ENCODE assay signal across 30 mouse cellular contexts in the genomic region with DNA sequence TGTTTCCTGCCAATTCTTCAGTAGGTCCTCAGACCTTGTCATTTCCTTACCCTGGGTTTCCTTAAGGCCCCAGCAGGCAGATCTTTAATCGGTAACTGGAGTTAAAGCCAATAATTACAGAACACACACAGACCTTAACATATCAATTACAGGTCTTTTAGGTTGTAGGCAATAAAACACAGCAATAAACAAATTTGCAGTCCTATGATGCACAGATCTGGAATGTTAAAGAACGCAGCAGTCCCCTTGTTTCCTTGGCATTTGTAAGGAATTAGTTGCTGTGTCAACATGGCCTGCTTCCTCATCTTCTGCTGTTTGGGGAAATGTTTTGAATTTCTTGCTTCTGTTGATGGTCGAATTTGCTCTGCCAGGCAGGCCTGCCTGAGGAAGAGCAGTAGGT. TPM values are rescaled to one million over a fixed set of nuclear protein-coding genes. Genes with fewer than 3 reads are reported as not detected.
DNase-seq lines count a peak whose midpoint lies in the region; ATAC-seq and TF ChIP-seq lines count a peak whose summit lies in the region.
"Had no signal": no experiment of that assay in that cellular context is flagged by ENCODE, and none has a peak within 500 bp of the region (broad histone marks: within the 10 kb centered on the region; RNA-seq: fewer than 3 reads in every experiment).

No protein-coding gene starts in this region.

- 11% methylated on average over 3 of the region's 3 CpGs for WGBS in kidney, postnatal 0 days

- no peaks in the 10 kb centered on the region for H3K4me1 ChIP-seq in kidney, postnatal 0 days (replicated peaks; ENCODE audit: insufficient read depth, low read length)
- H3K4me1 ChIP-seq in bone marrow macrophage, adult 2 months (ENCODE audit: control insufficient read depth, insufficient read depth, low read length) = peaks cover 5% of the 10 kb centered on the region
- H3K4me1 ChIP-seq: heart, embryonic 12.5 days; hindbrain, embryonic 10.5 days; liver, embryonic 12.5 days; midbrain, embryonic 13.5 days; neural tube, embryonic 15.5 days; stomach, embryonic 15.5 days had no signal

- no peak overlapping the region for H3K27ac ChIP-seq in kidney, postnatal 0 days
- peak overlapping the region; percentile 54 for H3K27ac ChIP-seq in bone marrow macrophage, adult 2 months (ENCODE audit: insufficient read depth, low read depth, low read length)
- H3K27ac ChIP-seq: embryonic facial prominence, embryonic 15.5 days; hindbrain, embryonic 10.5 days; kidney, embryonic 15.5 days; liver, embryonic 12.5 days; macrophage; midbrain, embryonic 13.5 days; neural tube, embryonic 15.5 days; stomach, embryonic 15.5 days had no signal

- peak; percentile 51 for DNase-seq in kidney, postnatal 0 days (ENCODE audit: low spot score)
- no peak for DNase-seq in kidney, postnatal 14 days
- peak; percentile 29 for DNase-seq in forelimb bud, embryonic 11.5 days (ENCODE audit: low read depth, low spot score)
- DNase-seq in left cerebral cortex, adult 8-10 months (ENCODE audit: low spot score in 2 of 2) = no peak
- no peak for DNase-seq in T-cell, adult 2 months (ENCODE audit: low spot score)
- no peak for DNase-seq in left cerebral cortex, postnatal 4 days
- DNase-seq: adrenal gland, postnatal 14 days; cerebellum, adult 2 months; cerebellum, postnatal 14 days; gastrocnemius, postnatal 25 days; heart, adult 18-20 months; heart, postnatal 10 days; kidney, adult 18-20 months; kidney, postnatal 4 days; liver, postnatal 0 days; retina, postnatal 1 day; right cerebral cortex, postnatal 14 days had no signal

- intact Hi-C loops in left cerebral cortex, postnatal 4 days (cut with DNase I) = no loop called here

- H3K4me2 ChIP-seq in kidney, postnatal 0 days (ENCODE audit: low read length) = no peak overlapping the region
- H3K4me2 ChIP-seq: embryonic facial prominence, embryonic 15.5 days; heart, embryonic 12.5 days; kidney, embryonic 15.5 days; liver, embryonic 12.5 days; midbrain, embryonic 13.5 days; neural tube, embryonic 15.5 days; stomach, embryonic 15.5 days had no signal

- H3K27me3 ChIP-seq in kidney, postnatal 0 days (ENCODE audit: insufficient read depth, low read length) = no peaks in the 10 kb centered on the region
- H3K27me3 ChIP-seq: CH12.LX; embryonic facial prominence, embryonic 15.5 days; heart, embryonic 12.5 days; kidney, embryonic 15.5 days; liver, embryonic 12.5 days; midbrain, embryonic 13.5 days; neural tube, embryonic 15.5 days; stomach, embryonic 15.5 days had no signal

- H3K36me3 ChIP-seq in kidney, postnatal 0 days (ENCODE audit: insufficient read depth, low read length) = no peaks in the 10 kb centered on the region
- H3K36me3 ChIP-seq: embryonic facial prominence, embryonic 15.5 days; heart, embryonic 12.5 days; hindbrain, embryonic 10.5 days; kidney, embryonic 15.5 days; liver, embryonic 12.5 days; midbrain, embryonic 13.5 days; neural tube, embryonic 15.5 days; stomach, embryonic 15.5 days had no signal

- no peak overlapping the region for H3K4me3 ChIP-seq in kidney, postnatal 0 days (replicated peaks; ENCODE audit: low read depth, low read length)
- no peak overlapping the region for H3K4me3 ChIP-seq in bone marrow macrophage, adult 2 months (ENCODE audit: insufficient read depth, low read length)
- H3K4me3 ChIP-seq: embryonic facial prominence, embryonic 15.5 days; heart, embryonic 12.5 days; hindbrain, embryonic 10.5 days; kidney, embryonic 15.5 days; liver, embryonic 12.5 days; midbrain, embryonic 13.5 days; neural tube, embryonic 15.5 days; stomach, embryonic 15.5 days had no signal

- no peak overlapping the region for H3K9ac ChIP-seq in kidney, postnatal 0 days (ENCODE audit: low read depth, low read length)
- H3K9ac ChIP-seq: embryonic facial prominence, embryonic 15.5 days; heart, embryonic 12.5 days; kidney, embryonic 15.5 days; liver, embryonic 12.5 days; liver, postnatal 0 days; midbrain, embryonic 13.5 days; neural tube, embryonic 15.5 days; stomach, embryonic 15.5 days had no signal

- ATAC-seq in kidney, postnatal 0 days (replicated peaks; ENCODE audit: low FRiP score, low read depth) = no peak
- ATAC-seq: forebrain, embryonic 14.5 days; hindbrain, embryonic 16.5 days; liver, embryonic 12.5 days; liver, postnatal 0 days; midbrain, embryonic 13.5 days had no signal

- no peak for TF ChIP-seq CTCF in kidney, postnatal 0 days (IDR thresholded peaks at IDR 0.05; ENCODE audit: low read depth)
- TF ChIP-seq CTCF in bone marrow macrophage, adult 2 months (IDR thresholded peaks at IDR 0.05; ENCODE audit: low read depth, low read length) = no peak

- TF ChIP-seq POLR2A in bone marrow macrophage, adult 2 months (IDR thresholded peaks at IDR 0.05; ENCODE audit: borderline replicate concordance, low read depth, low read length) = no peak

- H3K9me3 ChIP-seq in kidney, postnatal 0 days (replicated peaks; ENCODE audit: low read length) = no peaks in the 10 kb centered on the region
- H3K9me3 ChIP-seq: embryonic facial prominence, embryonic 15.5 days; heart, embryonic 12.5 days; hindbrain, embryonic 10.5 days; kidney, embryonic 15.5 days; liver, embryonic 12.5 days; midbrain, embryonic 13.5 days; neural tube, embryonic 15.5 days; stomach, embryonic 15.5 days had no signal

RNA-seq across cellular contexts. Expression of gene Eea1, which starts 21.7 kb away (rescaled TPM):
- 22.8 and 24.3 TPM in 2 replicates for polyA plus RNA-seq in kidney, postnatal 0 days (2015; fragmentation: Nextera tagmentation; extraction: Ambion mirVana)
- polyA plus RNA-seq in bone marrow macrophage, adult 2 months (2012; ENCODE audit: insufficient read depth, insufficient read length, missing spikeins) = 37.9 and 43.9 TPM in 2 replicates
- total RNA-seq in left cerebral cortex, adult 8-10 months (2022) = 10 to 100 TPM; 35.3 to 38.5 (median 36.6) TPM
- 10 to 100 TPM; 26.6 to 27.6 TPM for total RNA-seq in left cerebral cortex, postnatal 4 days (2021)

Comparison
In these comparisons a context has a peak if more than half of its experiments do, and no peak if none do; other contexts are left out.
1. DNase-seq: peak in kidney, postnatal 0 days (single experiment) and forelimb bud, embryonic 11.5 days (single experiment); none in kidney, postnatal 14 days (single experiment), left cerebral cortex, adult 8-10 months (0 of 2), T-cell, adult 2 months (single experiment) and left cerebral cortex, postnatal 4 days (single experiment).